Mouse (Mus musculus): ENCODE results near the gene Spice1. TPM values are rescaled to one million over a fixed set of nuclear protein-coding genes. Genes with fewer than 3 reads are reported as not detected.

Gene Spice1
- polyA plus RNA-seq (2015; fragmentation: Nextera tagmentation; extraction: Ambion mirVana): 16.5 and 16.7 TPM in 2 replicates

GRCm38 (mm10) chr16:44347071-44347901 is at the start of gene Spice1:
TSS of gene Spice1 (plus strand) at chr16:44347121.
- peak within 1 kb of the TSS; percentile 64 for H3K4me2 ChIP-seq
- no peaks in the 10 kb centered on the region for H3K36me3 ChIP-seq
- peak within 1 kb of the TSS; percentile 82 for H3K4me3 ChIP-seq
- H3K4me1 ChIP-seq (replicated peaks): peaks cover 20% of the 10 kb centered on the region
- peak within 1 kb of the TSS; percentile 74 for H3K9ac ChIP-seq
- peak within 1 kb of the TSS; percentile 94 for H3K27ac ChIP-seq
- H3K27me3 ChIP-seq: no peaks in the 10 kb centered on the region
- under 1% methylated on average over 64 of the region's 67 CpGs for WGBS
- peak; percentile 97 for ATAC-seq (replicated peaks; ENCODE audit: insufficient number of reproducible peaks, insufficient read depth, low FRiP score, low read depth)
- no peaks in the 10 kb centered on the region for H3K9me3 ChIP-seq (replicated peaks)

- ATAC-seq (replicated peaks; ENCODE audit: insufficient number of reproducible peaks, insufficient read depth, low FRiP score, low read depth): no peak
- no peak overlapping the region for H3K27ac ChIP-seq
- no peaks in the 10 kb centered on the region for H3K36me3 ChIP-seq
- H3K4me3 ChIP-seq: no peak overlapping the region
- WGBS: 73% methylated on average over 20 of the region's 20 CpGs
- peaks cover 3% of the 10 kb centered on the region; the same call in 1 of the 2 replicates for H3K4me1 ChIP-seq (replicated peaks)
- no peak overlapping the region for H3K9ac ChIP-seq
- H3K9me3 ChIP-seq (replicated peaks): no peaks in the 10 kb centered on the region
- no peaks in the 10 kb centered on the region for H3K27me3 ChIP-seq
- H3K4me2 ChIP-seq: no peak overlapping the region
These were observed 47.4 kb upstream of the Spice1 start for GRCm38 (mm10) chr16:44299438-44300093.

GRCm38 (mm10) chr16:44302126-44302892 is 44.6 kb upstream of the Spice1 start:
- no peak overlapping the region for H3K27ac ChIP-seq
- no peaks in the 10 kb centered on the region for H3K36me3 ChIP-seq
- no peak overlapping the region for H3K9ac ChIP-seq
- no peak overlapping the region for H3K4me3 ChIP-seq
- no peak for ATAC-seq (replicated peaks; ENCODE audit: insufficient number of reproducible peaks, insufficient read depth, low FRiP score, low read depth)
- no peaks in the 10 kb centered on the region for H3K27me3 ChIP-seq
- H3K9me3 ChIP-seq (replicated peaks): no peaks in the 10 kb centered on the region
- WGBS: 38% methylated on average over 10 of the region's 10 CpGs
- H3K4me2 ChIP-seq: 0 out of 2 replicates have a peak overlapping the region, but pooled peaks have one; percentile 15
- peaks cover 3% of the 10 kb centered on the region; the same call in 1 of the 2 replicates for H3K4me1 ChIP-seq (replicated peaks)

GRCm38 (mm10) chr16:44303822-44304221 is 43.1 kb upstream of the Spice1 start:
- Histone ChIP-seq H3K4me2 (no peak overlapping the region), H3K9ac (no peak overlapping the region), H3K27me3 (no peaks in the 10 kb centered on the region), H3K4me1 (replicated peaks) (peaks cover 3% of the 10 kb centered on the region; the same call in 1 of the 2 replicates), H3K9me3 (replicated peaks) (no peaks in the 10 kb centered on the region), H3K4me3 (no peak overlapping the region), H3K36me3 (no peaks in the 10 kb centered on the region), H3K27ac (no peak overlapping the region)
- 60% methylated on average over 2 of the region's 2 CpGs for WGBS
- ATAC-seq (replicated peaks; ENCODE audit: insufficient number of reproducible peaks, insufficient read depth, low FRiP score, low read depth): no peak

- Histone ChIP-seq H3K36me3 (no peaks in the 10 kb centered on the region), H3K9ac (no peak overlapping the region), H3K27ac (no peak overlapping the region), H3K9me3 (replicated peaks) (no peaks in the 10 kb centered on the region), H3K4me2 (no peak overlapping the region), H3K4me1 (replicated peaks) (peaks cover 3% of the 10 kb centered on the region; the same call in 1 of the 2 replicates), H3K27me3 (no peaks in the 10 kb centered on the region), H3K4me3 (no peak overlapping the region)
- WGBS: 51% methylated on average over 3 of the region's 3 CpGs
- ATAC-seq (replicated peaks; ENCODE audit: insufficient number of reproducible peaks, insufficient read depth, low FRiP score, low read depth): no peak
These were observed 41.3 kb upstream of the Spice1 start for GRCm38 (mm10) chr16:44305606-44306005.

- no peak overlapping the region for H3K4me3 ChIP-seq
- H3K9ac ChIP-seq: no peak overlapping the region
- H3K9me3 ChIP-seq (replicated peaks): no peaks in the 10 kb centered on the region
- no peaks in the 10 kb centered on the region for H3K36me3 ChIP-seq
- ATAC-seq (replicated peaks; ENCODE audit: insufficient number of reproducible peaks, insufficient read depth, low FRiP score, low read depth): peak; percentile 47; the same call in 1 of the 2 replicates
- peaks cover 6% of the 10 kb centered on the region for H3K4me1 ChIP-seq (replicated peaks)
- H3K4me2 ChIP-seq: no peak overlapping the region
- H3K27me3 ChIP-seq: no peaks in the 10 kb centered on the region
- WGBS: 24% methylated on average over 4 of the region's 4 CpGs
- no peak overlapping the region for H3K27ac ChIP-seq
These were observed 33.5 kb upstream of the Spice1 start for GRCm38 (mm10) chr16:44313422-44313821.

- Histone ChIP-seq H3K4me2 (no peak overlapping the region), H3K27me3 (no peaks in the 10 kb centered on the region)
These were observed 30.6 kb upstream of the Spice1 start for GRCm38 (mm10) chr16:44316350-44316749.

GRCm38 (mm10) chr16:44320232-44320631 is 26.7 kb upstream of the Spice1 start:
- no peak overlapping the region for H3K4me2 ChIP-seq
- H3K27ac ChIP-seq: no peak overlapping the region
- H3K4me3 ChIP-seq: no peak overlapping the region
- H3K36me3 ChIP-seq: no peaks in the 10 kb centered on the region
- no peak for ATAC-seq (replicated peaks; ENCODE audit: insufficient number of reproducible peaks, insufficient read depth, low FRiP score, low read depth)
- no peak overlapping the region for H3K9ac ChIP-seq
- H3K4me1 ChIP-seq (replicated peaks): no peaks in the 10 kb centered on the region
- 85% methylated on average over 3 of the region's 3 CpGs for WGBS
- no peaks in the 10 kb centered on the region for H3K27me3 ChIP-seq
- H3K9me3 ChIP-seq (replicated peaks): no peaks in the 10 kb centered on the region

More at GRCm38 (mm10) chr16:44316350-44316749, 30.6 kb upstream of the Spice1 start:
- Histone ChIP-seq H3K4me1 (replicated peaks) (peaks cover 6% of the 10 kb centered on the region), H3K36me3 (no peaks in the 10 kb centered on the region), H3K27ac (no peak overlapping the region), H3K9ac (no peak overlapping the region), H3K4me3 (no peak overlapping the region), H3K9me3 (replicated peaks) (no peaks in the 10 kb centered on the region)
- 84% methylated on average over 4 of the region's 4 CpGs for WGBS
- ATAC-seq (replicated peaks; ENCODE audit: insufficient number of reproducible peaks, insufficient read depth, low FRiP score, low read depth): no peak

- no peaks in the 10 kb centered on the region for H3K36me3 ChIP-seq
- 61% methylated on average over 4 of the region's 4 CpGs for WGBS
These were observed 18.3 kb upstream of the Spice1 start for GRCm38 (mm10) chr16:44328644-44329043.

GRCm38 (mm10) chr16:44330657-44331056 is 16.3 kb upstream of the Spice1 start:
- peaks cover 20% of the 10 kb centered on the region for H3K27me3 ChIP-seq
- WGBS: 78% methylated on average over 9 of the region's 9 CpGs

More at GRCm38 (mm10) chr16:44328644-44329043, 18.3 kb upstream of the Spice1 start:
- Histone ChIP-seq H3K4me3 (no peak overlapping the region), H3K9me3 (replicated peaks) (no peaks in the 10 kb centered on the region), H3K27me3 (peaks cover 16% of the 10 kb centered on the region), H3K9ac (no peak overlapping the region), H3K4me2 (no peak overlapping the region), H3K4me1 (replicated peaks) (peaks cover 16% of the 10 kb centered on the region), H3K27ac (no peak overlapping the region)
- no peak for ATAC-seq (replicated peaks; ENCODE audit: insufficient number of reproducible peaks, insufficient read depth, low FRiP score, low read depth)

GRCm38 (mm10) chr16:44331154-44331553 is 15.8 kb upstream of the Spice1 start:
- Histone ChIP-seq H3K27ac (no peak overlapping the region), H3K9me3 (replicated peaks) (no peaks in the 10 kb centered on the region), H3K27me3 (peaks cover 20% of the 10 kb centered on the region), H3K4me1 (replicated peaks) (peaks cover 16% of the 10 kb centered on the region), H3K9ac (no peak overlapping the region), H3K36me3 (no peaks in the 10 kb centered on the region), H3K4me3 (no peak overlapping the region), H3K4me2 (no peak overlapping the region)
- ATAC-seq (replicated peaks; ENCODE audit: insufficient number of reproducible peaks, insufficient read depth, low FRiP score, low read depth): no peak
- WGBS: 43% methylated on average over 9 of the region's 9 CpGs

More at GRCm38 (mm10) chr16:44330657-44331056, 16.3 kb upstream of the Spice1 start:
- Histone ChIP-seq H3K4me3 (no peak overlapping the region), H3K27ac (no peak overlapping the region), H3K9ac (no peak overlapping the region), H3K4me1 (replicated peaks) (peaks cover 16% of the 10 kb centered on the region), H3K4me2 (no peak overlapping the region), H3K9me3 (replicated peaks) (no peaks in the 10 kb centered on the region), H3K36me3 (no peaks in the 10 kb centered on the region)
- ATAC-seq (replicated peaks; ENCODE audit: insufficient number of reproducible peaks, insufficient read depth, low FRiP score, low read depth): no peak

All from heart, embryonic 15.5 days (tissue).